Mouse (Mus musculus) liver, embryonic 13.5 days (tissue): Measurements from ENCODE around the gene Ccdc43. TPM values are rescaled to one million over a fixed set of nuclear protein-coding genes. Genes with fewer than 3 reads are reported as not detected.

ENCODE experiments used
- microRNA-seq: library from miRNA; unstranded; fragments of <30 nt; microRNA quantifications from one replicate; pipeline ENCODE4, GENCODE M21; 2016
- polyA plus RNA-seq: library from polyadenylated mRNA; unstranded; fragments of >200 nt; fragmentation: Nextera tagmentation; extraction: Ambion mirVana; gene quantifications from 2 replicates; pipeline ENCODE4 v1.2.1, GENCODE M21; 2015

Ccdc43 gene
- polyA plus RNA-seq, 1 experiment from 2014 or later = 20.6 TPM

Small RNAs within 50 kb of the gene (microRNA-seq; reads per million reads assigned to microRNA genes)
- not detected for gene Gm22920

Other genes with a start within 250 kb of the Ccdc43 start
- gene Itga2b, start 227.7 kb downstream of the Ccdc43 start, polyA plus RNA-seq = 41.8 and 45.1 TPM in 2 replicates
- 18.0 and 22.6 TPM in 2 replicates for gene Gpatch8, start 141.4 kb downstream of the Ccdc43 start, polyA plus RNA-seq
- 0.68 and 0.94 TPM in 2 replicates for gene Gm11627, start 118.3 kb downstream of the Ccdc43 start, polyA plus RNA-seq
- gene Fzd2, start 93.4 kb downstream of the Ccdc43 start, polyA plus RNA-seq = 0.99 and 1.1 TPM in 2 replicates
- gene Meioc, start 34.1 kb downstream of the Ccdc43 start, polyA plus RNA-seq = 0.12 TPM in 1 of 2 replicates, not detected in the other
- gene Adam11, start 63.7 kb upstream of the Ccdc43 start, polyA plus RNA-seq = 0.28 and 0.43 TPM in 2 replicates
- gene Gjc1, start 121.9 kb upstream of the Ccdc43 start, polyA plus RNA-seq = 2.7 and 3.3 TPM in 2 replicates
- gene Higd1b, start 138.1 kb upstream of the Ccdc43 start, polyA plus RNA-seq = not detected in 2 replicates
- gene Eftud2, start 183.2 kb upstream of the Ccdc43 start, polyA plus RNA-seq = 144 and 160 TPM in 2 replicates
- 0.91 and 1.4 TPM in 2 replicates for gene Ccdc103, start 183.4 kb upstream of the Ccdc43 start, polyA plus RNA-seq
- 0.06 TPM in 1 of 2 replicates, not detected in the other for gene Fam187a, start 187.4 kb upstream of the Ccdc43 start, polyA plus RNA-seq
- 7.2 and 7.7 TPM in 2 replicates for gene Gfap, start 203.1 kb upstream of the Ccdc43 start, polyA plus RNA-seq
- gene Kif18b, start 227.3 kb upstream of the Ccdc43 start, polyA plus RNA-seq = 9.0 and 9.3 TPM in 2 replicates
- 0.07 and 0.10 TPM in 2 replicates for gene C1ql1, start 248.9 kb upstream of the Ccdc43 start, polyA plus RNA-seq